Mouse (Mus musculus) kidney, postnatal 14 days (tissue): Measurements from ENCODE around the gene Fmnl2.

ENCODE experiments used
- DNase-seq: peaks from one replicate; pipeline ENCODE4 v3.0.0; 2022; ENCODE audit warnings: mixed read lengths

Fmnl2 gene

GRCm38 (mm10) chr2:52866151-52866550 is 8.5 kb downstream of the Fmnl2 start:
- DNase-seq: no peak

DNA sequence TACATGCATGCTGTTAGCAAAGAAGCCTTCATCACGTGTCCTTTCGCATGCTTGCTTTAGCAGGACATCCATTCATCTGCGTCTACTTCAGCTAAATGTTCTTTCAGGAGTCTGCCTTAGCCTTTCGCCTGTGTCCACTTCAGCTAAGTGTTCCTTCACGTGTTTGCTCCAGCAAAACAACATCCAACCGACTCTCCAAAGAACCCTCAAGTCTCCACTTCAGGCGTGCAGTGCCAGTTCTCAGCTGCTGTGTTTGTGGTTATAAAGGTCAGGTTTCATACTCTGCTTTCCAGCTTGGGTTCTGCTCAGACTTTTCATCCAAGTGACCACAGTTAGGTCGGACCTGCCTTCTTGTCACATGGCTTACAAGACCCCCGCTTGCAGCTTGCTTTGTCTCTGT is 10.1 kb downstream of the Fmnl2 start:
- DNase-seq: no peak

DNA sequence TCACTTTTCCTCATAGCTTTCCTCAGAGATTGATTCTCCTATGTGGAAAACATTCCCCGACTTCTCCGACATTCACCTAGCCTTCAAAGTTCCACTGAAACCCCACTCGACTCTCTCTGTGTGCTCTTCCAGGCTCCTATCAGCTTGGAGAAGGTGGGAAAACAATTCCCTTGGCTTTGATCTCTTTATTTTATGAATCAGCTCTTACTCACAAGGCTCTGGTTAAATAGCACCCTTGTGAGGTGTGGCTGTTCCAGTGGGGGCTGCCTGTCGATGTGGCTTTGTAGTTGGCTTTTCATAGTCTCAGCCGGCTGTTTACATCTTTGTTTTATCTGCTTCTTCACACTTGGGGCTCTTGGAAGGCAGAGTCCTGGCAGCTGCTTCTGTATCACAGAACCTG is 10.5 kb downstream of the Fmnl2 start:
- no peak for DNase-seq

DNA sequence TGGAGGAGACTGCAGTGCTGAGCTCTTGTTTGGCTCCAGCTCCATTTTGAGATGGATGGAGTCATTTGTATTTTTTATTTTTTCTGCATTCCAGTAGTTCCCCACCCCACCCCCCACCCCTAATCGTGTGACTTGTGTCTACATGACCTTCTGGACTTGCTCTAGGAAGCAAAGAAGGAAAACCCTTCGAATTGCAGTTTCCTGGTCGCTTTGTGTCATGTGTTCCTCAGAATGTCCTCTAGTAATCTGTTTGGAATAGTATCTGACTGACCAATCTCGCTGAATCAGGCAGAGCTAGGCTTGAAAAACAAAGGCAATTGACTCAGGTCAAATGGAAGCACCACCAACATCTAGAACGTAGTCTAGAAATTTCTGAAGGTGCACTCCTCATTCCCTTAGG is 15.0 kb downstream of the Fmnl2 start:
- peak; percentile 34 for DNase-seq

- no peak for DNase-seq
These were observed 15.8 kb downstream of the Fmnl2 start for GRCm38 (mm10) chr2:52873276-52874063.

DNA sequence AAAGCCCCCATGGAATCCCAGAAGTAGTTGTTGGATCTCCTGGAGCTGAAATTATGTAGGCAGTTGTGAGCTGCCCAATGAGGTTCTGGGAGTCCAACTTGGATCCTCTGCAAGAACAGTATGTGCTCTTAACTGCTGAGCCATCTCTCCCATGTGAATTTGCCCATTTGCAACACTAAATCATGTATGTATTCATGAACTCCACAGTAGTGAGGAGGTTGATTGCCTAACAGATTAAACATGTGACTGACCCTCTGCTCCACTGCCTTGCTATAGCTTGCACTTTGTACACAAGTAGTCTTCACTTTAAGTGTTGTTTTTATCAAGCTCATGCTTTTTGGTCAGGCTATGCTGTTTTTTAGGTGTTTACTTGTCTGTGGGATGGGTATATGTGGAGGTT is 17.1 kb downstream of the Fmnl2 start:
- DNase-seq: no peak

- no peak for DNase-seq
These were observed 18.1 kb downstream of the Fmnl2 start for GRCm38 (mm10) chr2:52875801-52876200.

GRCm38 (mm10) chr2:52883401-52883800 is 25.7 kb downstream of the Fmnl2 start:
- DNase-seq: no peak

DNA sequence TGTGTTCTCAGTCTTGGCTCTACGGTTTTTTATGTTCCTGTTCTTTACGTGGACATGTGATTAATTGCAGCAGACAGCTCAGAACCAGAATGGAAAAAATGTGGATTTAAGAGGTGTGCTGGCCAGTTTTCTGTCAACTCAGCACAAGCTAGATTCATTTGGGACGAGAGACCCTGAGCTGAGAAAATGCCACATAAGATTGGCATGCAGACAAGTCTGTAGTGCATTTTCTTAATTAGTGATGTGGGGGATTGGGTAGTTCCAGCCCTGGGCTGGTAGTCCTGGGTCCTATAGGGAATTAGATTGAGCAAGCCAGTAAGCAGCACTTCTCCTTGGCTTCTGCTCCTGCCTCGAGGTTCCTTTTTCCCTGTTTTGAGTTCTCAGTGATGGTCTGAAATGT is 26.4 kb downstream of the Fmnl2 start:
- no peak for DNase-seq

GRCm38 (mm10) chr2:52885071-52885470 is 27.4 kb downstream of the Fmnl2 start:
- DNase-seq: no peak

GRCm38 (mm10) chr2:52887281-52887680 is 29.6 kb downstream of the Fmnl2 start:
- no peak for DNase-seq

DNA sequence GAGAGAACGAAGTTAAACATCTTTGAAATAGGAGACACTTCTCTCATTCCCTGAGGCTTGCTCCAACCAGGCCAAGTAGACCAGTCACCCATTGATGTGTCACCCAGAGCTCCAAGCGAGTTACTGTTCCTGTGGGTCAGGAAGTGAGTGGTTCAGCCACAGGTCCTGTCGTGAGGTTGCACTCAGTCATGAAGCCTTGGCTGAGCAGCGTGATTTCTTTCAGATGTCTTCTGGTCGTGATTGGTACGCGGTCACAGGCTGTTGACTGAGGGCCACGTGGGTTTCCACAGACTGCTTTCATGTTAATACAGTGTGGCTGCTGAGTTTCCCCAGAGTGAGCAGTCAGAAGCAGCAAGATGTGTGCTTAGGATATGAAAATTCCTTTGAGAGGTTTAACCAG is 33.5 kb downstream of the Fmnl2 start:
- DNase-seq: no peak

DNA sequence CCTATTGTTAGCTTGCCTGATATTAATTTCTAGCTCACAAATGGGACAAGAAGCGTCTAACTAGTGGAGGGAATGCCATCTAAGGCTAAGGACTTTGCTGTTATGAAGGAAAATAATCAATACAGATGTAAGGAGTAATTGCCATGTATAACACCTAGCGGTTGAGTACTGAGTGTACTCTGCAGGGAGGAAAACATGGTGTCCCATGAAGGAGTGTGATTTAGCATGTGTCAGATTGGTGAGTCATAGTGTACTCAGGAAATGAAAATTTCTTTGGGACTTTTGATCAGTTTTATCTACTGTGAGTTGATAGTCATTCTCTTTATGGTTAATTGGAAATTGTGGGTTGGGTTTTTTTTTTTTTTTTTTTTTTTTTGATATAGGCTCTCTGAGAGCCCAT is 34.1 kb downstream of the Fmnl2 start:
- DNase-seq: no peak

- peak; percentile 65 for DNase-seq
These were observed 37.4 kb downstream of the Fmnl2 start for GRCm38 (mm10) chr2:52894983-52895621.

- no peak for DNase-seq
These were observed 39.3 kb downstream of the Fmnl2 start for GRCm38 (mm10) chr2:52896995-52897394.

DNA sequence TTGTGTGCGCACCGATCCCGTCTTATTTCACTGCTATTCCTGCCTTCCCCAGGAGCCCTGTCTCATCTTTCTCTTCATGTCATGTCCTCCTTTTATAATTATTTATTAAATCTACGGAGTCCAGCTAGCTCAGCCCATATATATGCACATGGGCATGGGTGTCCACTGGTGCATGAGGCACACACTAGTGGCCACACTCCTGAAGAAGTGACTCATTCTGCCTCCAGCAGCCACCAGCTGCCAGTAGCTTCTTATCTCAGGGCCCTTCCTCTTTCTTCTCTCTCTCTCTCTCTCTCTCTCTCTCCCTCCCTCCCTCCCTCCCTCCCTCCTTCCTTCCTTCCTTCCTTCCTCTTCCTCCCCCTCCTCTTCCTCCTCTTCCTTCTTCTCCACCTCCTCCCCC is 43.1 kb downstream of the Fmnl2 start:
- no peak for DNase-seq

GRCm38 (mm10) chr2:52901300-52902013 is 43.8 kb downstream of the Fmnl2 start:
- no peak for DNase-seq

GRCm38 (mm10) chr2:52902456-52902855 is 44.8 kb downstream of the Fmnl2 start:
- no peak for DNase-seq

DNA sequence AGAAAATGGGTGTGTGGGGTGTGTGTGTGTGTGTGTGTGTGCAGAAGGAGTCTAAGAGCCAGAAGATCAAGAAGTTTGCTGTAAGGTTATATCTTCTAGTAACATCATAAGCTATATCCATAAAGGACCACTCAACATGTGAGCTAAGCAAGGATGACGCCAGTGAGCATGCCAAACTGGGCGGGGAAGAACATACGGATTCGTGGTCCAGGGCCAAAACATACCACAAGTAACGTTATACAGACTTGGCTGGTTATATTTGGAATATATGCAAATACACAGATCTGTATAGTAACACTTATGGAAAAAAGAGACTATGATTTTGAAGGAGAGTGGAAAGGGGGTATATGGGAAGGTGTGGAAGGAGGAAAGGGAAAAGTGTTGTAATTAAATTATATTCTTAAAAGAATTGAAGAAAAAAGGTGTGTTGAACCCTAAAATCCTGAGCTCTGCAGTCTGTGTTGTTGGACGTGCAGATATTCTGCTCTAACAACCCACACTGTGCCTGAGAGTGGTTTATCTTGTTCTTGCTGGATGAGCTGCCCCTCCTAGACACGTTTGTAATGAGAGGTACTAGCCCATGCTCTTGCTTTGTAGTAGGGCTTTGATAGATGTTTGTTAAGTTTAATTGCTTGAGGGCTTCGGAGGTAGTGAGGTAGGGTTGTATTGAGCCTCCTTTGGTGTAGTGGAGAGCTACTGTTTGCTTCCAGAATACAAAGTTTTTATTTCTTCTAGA is 45.7 kb downstream of the Fmnl2 start:
- DNase-seq: no peak

DNA sequence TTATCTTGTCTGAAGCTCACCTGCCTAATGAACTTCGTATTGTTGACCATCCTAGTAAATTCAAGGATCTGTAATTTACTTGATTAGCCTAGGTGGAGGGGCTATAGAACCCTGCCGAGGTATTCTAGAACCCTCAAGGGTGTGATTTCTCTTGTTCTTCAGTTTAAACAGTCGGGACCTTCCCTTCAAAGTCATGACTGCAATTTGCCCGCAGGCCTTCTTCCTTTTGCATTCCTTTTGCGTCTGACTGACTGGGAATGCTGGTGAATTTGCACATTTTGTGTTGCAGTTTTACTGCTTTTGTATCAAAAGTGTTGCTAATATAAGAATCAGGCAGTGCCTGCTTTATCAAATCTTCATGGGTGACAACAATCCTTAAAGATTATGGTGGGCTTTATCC is 46.9 kb downstream of the Fmnl2 start:
- no peak for DNase-seq

- DNase-seq: no peak
These were observed 55.7 kb downstream of the Fmnl2 start for GRCm38 (mm10) chr2:52913311-52913710.

DNA sequence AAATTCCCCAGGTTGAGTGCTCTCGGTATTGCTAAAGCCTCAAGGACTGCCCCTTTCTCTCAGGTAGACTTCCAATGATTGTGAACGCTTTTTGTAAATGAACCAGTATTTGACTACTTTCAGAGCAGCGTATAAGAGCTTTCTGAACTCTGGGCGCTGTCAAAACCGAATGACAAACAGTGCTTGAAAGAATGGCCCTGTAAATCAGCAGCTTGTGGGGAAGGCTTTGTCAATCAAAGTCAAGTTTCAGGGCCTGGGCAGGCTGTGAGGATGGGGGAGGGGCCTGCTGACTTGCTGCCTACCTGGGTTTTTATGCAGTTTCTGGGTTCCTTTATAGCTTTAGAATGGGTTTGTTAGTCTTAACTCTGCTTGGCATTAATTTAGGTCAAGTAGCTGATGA is 56.1 kb downstream of the Fmnl2 start:
- no peak for DNase-seq

DNA sequence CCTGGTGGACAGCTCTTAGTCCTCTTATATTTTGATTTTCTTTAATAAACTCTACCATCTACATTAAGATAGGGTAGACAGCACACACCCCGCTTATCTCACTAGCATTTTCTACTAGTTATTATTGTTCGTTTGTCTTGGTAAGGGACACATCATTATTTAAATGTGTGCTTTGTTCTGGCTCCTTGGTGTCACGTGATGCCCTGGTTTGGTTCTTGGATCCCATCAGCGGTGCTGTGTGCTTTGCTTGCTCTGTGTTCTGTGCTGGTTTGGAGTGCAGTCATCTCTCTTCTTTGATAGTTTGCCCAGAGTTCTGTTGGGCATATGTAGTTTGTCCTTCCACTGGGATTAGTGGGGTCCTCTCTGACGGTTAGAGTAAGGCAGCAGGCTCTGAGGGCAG is 57.9 kb downstream of the Fmnl2 start:
- DNase-seq: no peak
